Mouse (Mus musculus): ENCODE data around the gene A1bg. TPM values are rescaled to one million over a fixed set of nuclear protein-coding genes. Genes with fewer than 3 reads are reported as not detected.

Gene A1bg
- polyA plus RNA-seq (2012; rRNA removed; ENCODE audit: low replicate concordance), result 0.35 TPM in 1 of 2 replicates, not detected in the other

DNA sequence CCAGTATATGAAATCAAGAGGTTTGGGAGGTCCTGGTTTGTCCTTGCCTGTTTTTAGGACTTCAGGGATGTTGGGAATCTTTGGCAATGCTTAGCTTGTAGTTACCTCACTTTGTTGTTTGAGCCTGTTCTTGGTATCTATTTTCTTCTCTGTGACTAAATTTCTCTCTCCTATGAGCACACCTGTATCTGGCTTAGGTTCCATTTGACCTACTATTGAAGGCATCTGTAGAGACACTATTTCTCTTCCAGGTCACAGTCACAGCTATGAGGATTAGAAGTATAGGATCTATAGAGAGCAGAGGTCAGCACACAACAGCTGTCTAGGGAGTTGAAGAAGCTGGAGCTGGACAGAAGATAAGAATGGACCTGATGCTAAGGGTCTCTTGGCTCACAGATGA, at the start of gene A1bg:
A1bg (minus strand) TSS at position 101 of the 400 bp plus-strand sequence.

DNA sequence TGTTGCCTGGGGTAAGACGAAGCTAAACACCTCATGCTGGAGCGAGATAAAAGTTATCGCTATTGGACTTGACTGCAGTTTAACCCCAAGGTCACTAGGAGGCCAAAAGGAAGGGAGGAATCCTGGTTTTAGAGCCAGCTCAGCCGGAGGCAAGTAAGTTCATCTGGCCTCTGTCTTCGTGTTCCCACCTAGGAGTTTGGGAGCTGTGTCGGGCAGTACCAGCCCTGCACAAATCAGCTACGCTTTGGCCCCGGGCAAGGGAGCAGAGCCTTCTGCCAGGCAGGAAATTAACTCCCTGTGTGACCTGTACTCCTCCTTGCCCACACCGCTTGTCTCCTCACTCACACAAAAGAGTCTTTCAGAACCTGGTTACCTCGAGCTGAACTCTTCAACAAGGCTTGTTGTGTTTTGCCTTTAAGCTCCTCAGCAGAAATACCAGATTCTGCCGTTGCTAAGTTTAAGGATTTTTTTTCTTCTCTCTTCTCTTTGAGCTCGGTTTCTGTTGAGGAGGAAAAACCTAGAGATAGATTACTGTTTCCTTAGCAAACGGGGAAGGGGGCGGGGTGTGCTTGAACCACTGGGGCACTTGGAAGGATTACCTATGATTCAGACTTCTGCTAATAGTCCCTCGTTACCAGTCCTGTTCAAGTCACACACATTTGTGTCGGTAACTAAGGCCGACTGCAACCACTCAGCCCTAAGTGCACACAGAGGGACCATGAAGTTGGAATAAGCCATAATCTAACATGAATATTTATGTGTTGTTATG, 69.4 kb downstream of the A1bg start, which contains the start of gene Fam84b:
Fam84b (minus strand) TSS at position 548 of the 769 bp plus-strand sequence.

Other genes starting within 250 kb of the A1bg start
- gene Fam84b, start 69.2 kb downstream of the A1bg start, polyA plus RNA-seq (2012; rRNA removed; ENCODE audit: low replicate concordance), result 7.1 and 9.2 TPM in 2 replicates